Mouse (Mus musculus) neural tube, embryonic 13.5 days (tissue): ENCODE measurements around the gene Zan. TPM values are rescaled to one million over a fixed set of nuclear protein-coding genes. Genes with fewer than 3 reads are reported as not detected.
A peak's percentile ranks its signal among the peaks of the same experiment; 100 is the strongest.
"Not testable (repeated sequence)": the region's sequence is repeated elsewhere in the genome, so short reads cannot be mapped to it uniquely, and the experiment has no call there.

ENCODE experiments used
- ATAC-seq: fragments of 200-750 bp; cut with Nextera tagmentation; 2 replicates; pipeline ENCODE4 v1.8.0; 2017; ENCODE audit warnings: low read depth, mild to moderate bottlenecking, moderate TSS enrichment, moderate library complexity
- H3K27ac ChIP-seq: fragments of 300-500 bp; sonication (generic); replicated peaks from 2 replicates; pipeline ENCODE4 v1.5.1; 2015; ENCODE audit warnings: moderate library complexity, mild to moderate bottlenecking, inconsistent platforms
- H3K27me3 ChIP-seq: fragments of 300-500 bp; sonication (generic); 2 replicates; pipeline ENCODE4 v1.6.1; 2015; ENCODE audit warnings: mild to moderate bottlenecking, inconsistent platforms
- H3K36me3 ChIP-seq: fragments of 300-500 bp; sonication (generic); 2 replicates; pipeline ENCODE4 v1.6.1; 2015; ENCODE audit warnings: mild to moderate bottlenecking, inconsistent platforms
- H3K4me1 ChIP-seq: fragments of 300-500 bp; sonication (generic); replicated peaks from 2 replicates; pipeline ENCODE4 v1.6.1; 2015; ENCODE audit warnings: inconsistent platforms
- H3K4me2 ChIP-seq: fragments of 300-500 bp; sonication (generic); 2 replicates; pipeline ENCODE4 v1.6.1; 2015; ENCODE audit warnings: inconsistent platforms, mild to moderate bottlenecking, moderate library complexity
- H3K4me3 ChIP-seq: fragments of 300-500 bp; sonication (generic); 2 replicates; pipeline ENCODE4 v1.5.1; 2015; ENCODE audit warnings: mild to moderate bottlenecking, inconsistent platforms
- H3K9ac ChIP-seq: fragments of 300-500 bp; sonication (generic); 2 replicates; pipeline ENCODE4 v1.6.1; 2015; ENCODE audit warnings: moderate library complexity, mild to moderate bottlenecking, inconsistent platforms
- H3K9me3 ChIP-seq: fragments of 300-500 bp; sonication (generic); 2 replicates; pipeline ENCODE4 v1.6.1; 2016; ENCODE audit warnings: inconsistent platforms
- WGBS: fragments of 180-500 bp; shearing (Covaris S2); methylation state at CpG from one replicate; pipeline ENCODE4 v1.1.7; 2015; 5-methylcytosine and 5-hydroxymethylcytosine counted together
- polyA plus RNA-seq: library from polyadenylated mRNA; unstranded; fragments of >200 nt; fragmentation: Nextera tagmentation; extraction: Ambion mirVana; gene quantifications from 2 replicates; pipeline ENCODE4 v1.2.1, GENCODE M21; 2015

Gene Zan
- polyA plus RNA-seq, 1 experiment from 2014 or later = 0.08 TPM

DNA sequence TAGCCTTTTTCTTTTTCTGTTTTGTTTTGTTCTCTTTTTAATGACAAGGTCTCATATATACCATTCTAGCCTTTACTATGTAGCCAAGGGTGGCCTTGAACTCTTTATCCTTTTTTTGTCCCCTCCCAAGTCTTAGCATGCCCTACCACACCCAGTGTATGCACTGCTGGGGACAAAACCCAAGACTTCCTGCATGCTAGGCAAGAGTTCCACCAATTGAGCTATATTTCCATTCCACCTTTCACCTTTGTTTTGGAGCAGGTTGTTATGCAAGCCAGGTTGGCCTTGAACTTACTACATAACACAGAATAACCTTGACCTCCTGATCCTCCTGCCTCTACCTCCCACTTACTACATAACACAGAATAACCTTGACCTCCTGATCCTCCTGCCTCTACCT is 31.3 kb downstream of the Zan start:
- Histone ChIP-seq H3K36me3 (no peaks in the 10 kb centered on the region), H3K27me3 (no peaks in the 10 kb centered on the region), H3K9me3 (no peaks in the 10 kb centered on the region), H3K4me2 (no peak overlapping the region), H3K27ac (no peak overlapping the region), H3K4me3 (no peak overlapping the region), H3K9ac (no peak overlapping the region), H3K4me1 (no peaks in the 10 kb centered on the region)
- no peak for ATAC-seq

GRCm38 (mm10) chr5:137440216-137440855 is 36.5 kb downstream of the Zan start:
- no peak overlapping the region for H3K4me2 ChIP-seq

DNA sequence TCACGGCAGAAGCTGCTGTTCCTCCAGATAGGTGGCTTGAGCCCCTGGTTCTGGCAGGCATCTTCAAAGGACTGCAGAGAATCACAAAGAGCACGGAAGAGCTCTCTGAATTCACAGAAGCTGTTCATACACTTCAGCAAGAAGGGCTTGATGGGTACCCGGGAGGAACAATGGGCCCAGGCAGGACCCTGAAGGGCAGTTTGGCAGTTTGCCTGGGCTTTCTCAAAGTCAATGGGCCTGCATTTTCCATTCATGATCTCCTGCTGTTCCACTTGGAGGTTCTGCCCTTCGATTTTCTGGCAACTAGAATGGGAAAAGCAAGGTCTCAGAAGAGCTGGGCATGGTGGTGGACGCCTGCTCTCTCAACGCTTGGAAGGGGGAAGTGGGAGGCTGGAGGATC is 43.0 kb downstream of the Zan start:
- 34% methylated on average over 6 of the region's 6 CpGs for WGBS
- Histone ChIP-seq H3K4me3 (no peak overlapping the region), H3K9ac (no peak overlapping the region), H3K4me1 (peaks cover 8% of the 10 kb centered on the region; the same call in 1 of the 2 replicates), H3K36me3 (no peaks in the 10 kb centered on the region), H3K4me2 (no peak overlapping the region), H3K27ac (0 out of 2 replicates have a peak overlapping the region, but pooled peaks have one; percentile 33), H3K27me3 (no peaks in the 10 kb centered on the region), H3K9me3 (no peaks in the 10 kb centered on the region)
- ATAC-seq = no peak

More at GRCm38 (mm10) chr5:137440216-137440855, 36.5 kb downstream of the Zan start:
- H3K27me3 ChIP-seq = no peaks in the 10 kb centered on the region
- no peak overlapping the region for H3K4me3 ChIP-seq
- no peaks in the 10 kb centered on the region for H3K4me1 ChIP-seq
- 88% methylated on average over 11 of the region's 11 CpGs for WGBS
- H3K27ac ChIP-seq = no peak overlapping the region
- no peaks in the 10 kb centered on the region for H3K36me3 ChIP-seq
- H3K9ac ChIP-seq = no peak overlapping the region
- H3K9me3 ChIP-seq = no peaks in the 10 kb centered on the region
- ATAC-seq = no peak

GRCm38 (mm10) chr5:137430402-137430801 is 46.5 kb downstream of the Zan start:
- H3K9ac ChIP-seq, H3K9me3 ChIP-seq, H3K36me3 ChIP-seq, H3K27ac ChIP-seq, H3K4me3 ChIP-seq, H3K27me3 ChIP-seq, ATAC-seq, H3K4me2 ChIP-seq: not testable (repeated sequence)
- WGBS = 87% methylated on average over 4 of the region's 4 CpGs
- peaks cover 13% of the 10 kb centered on the region; the same call in 1 of the 2 replicates for H3K4me1 ChIP-seq

DNA sequence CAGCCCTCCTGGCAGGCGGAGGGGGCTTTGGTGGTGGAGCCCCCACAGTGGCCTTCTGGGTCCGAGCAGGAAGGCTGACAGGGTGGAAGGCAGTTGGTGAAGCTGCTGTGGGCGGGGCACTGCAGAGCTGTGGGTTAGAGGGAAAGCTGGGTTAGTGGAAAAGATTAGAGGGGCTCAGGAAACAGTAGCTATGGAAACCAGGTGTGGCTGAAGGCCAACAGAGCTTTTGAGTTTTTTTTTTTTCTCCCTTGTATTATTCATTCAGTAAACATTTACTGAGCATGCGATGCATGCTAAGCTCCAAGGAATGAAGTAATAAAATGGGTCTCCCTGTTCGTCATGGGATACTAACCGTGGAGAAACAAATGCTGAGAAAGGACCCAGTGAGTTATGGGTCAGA is 51.2 kb downstream of the Zan start:
- no peak for ATAC-seq
- Histone ChIP-seq H3K27ac (no peak overlapping the region), H3K4me2 (no peak overlapping the region), H3K9me3 (no peaks in the 10 kb centered on the region), H3K27me3 (no peaks in the 10 kb centered on the region), H3K4me1 (0 out of 2 replicates have a peak, but pooled peaks cover 5% of the 10 kb centered on the region), H3K4me3 (no peak overlapping the region), H3K36me3 (no peaks in the 10 kb centered on the region), H3K9ac (no peak overlapping the region)
- WGBS = 63% methylated on average over 6 of the region's 6 CpGs

GRCm38 (mm10) chr5:137419841-137420240 is 57.0 kb downstream of the Zan start:
- Histone ChIP-seq H3K27me3 (no peaks in the 10 kb centered on the region), H3K4me2 (no peak overlapping the region), H3K36me3 (no peaks in the 10 kb centered on the region), H3K27ac (no peak overlapping the region), H3K9me3 (no peaks in the 10 kb centered on the region), H3K4me1 (no peaks in the 10 kb centered on the region), H3K4me3 (no peak overlapping the region), H3K9ac (no peak overlapping the region)
- WGBS = 84% methylated on average over 4 of the region's 4 CpGs
- no peak for ATAC-seq

- 69% methylated on average over 9 of the region's 9 CpGs for WGBS
- no peaks in the 10 kb centered on the region for H3K36me3 ChIP-seq
- no peaks in the 10 kb centered on the region for H3K4me1 ChIP-seq
- ATAC-seq = no peak
- H3K9me3 ChIP-seq = no peaks in the 10 kb centered on the region
- H3K27ac ChIP-seq = no peak overlapping the region
- H3K27me3 ChIP-seq = no peaks in the 10 kb centered on the region
- H3K4me2 ChIP-seq = no peak overlapping the region
- H3K9ac ChIP-seq = no peak overlapping the region
- H3K4me3 ChIP-seq = no peak overlapping the region
These were observed 57.8 kb downstream of the Zan start for GRCm38 (mm10) chr5:137419105-137419504.

DNA sequence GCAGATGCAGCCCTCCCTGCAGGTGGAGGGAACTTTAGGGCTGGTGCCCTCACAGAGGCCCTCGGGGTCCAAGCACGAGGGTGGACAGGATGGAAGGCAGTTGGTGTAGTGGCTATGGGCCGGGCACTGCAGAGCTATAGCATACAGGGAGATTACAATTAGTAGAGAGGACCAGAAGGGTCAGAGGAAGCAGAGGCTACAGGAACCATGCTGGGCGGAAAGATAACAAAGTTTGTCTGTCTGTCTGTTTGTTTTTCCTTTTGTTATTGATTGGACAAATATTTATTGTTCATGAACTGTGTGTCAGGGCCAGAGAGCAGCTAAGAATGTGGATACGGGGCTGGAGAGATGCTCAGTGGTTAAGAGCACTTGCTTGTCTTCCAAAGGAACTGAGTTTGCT is 62.6 kb downstream of the Zan start:
- ATAC-seq = no peak
- Histone ChIP-seq H3K4me2 (no peak overlapping the region), H3K4me1 (no peaks in the 10 kb centered on the region), H3K27me3 (no peaks in the 10 kb centered on the region), H3K9me3 (no peaks in the 10 kb centered on the region), H3K27ac (no peak overlapping the region), H3K4me3 (no peak overlapping the region), H3K9ac (no peak overlapping the region), H3K36me3 (no peaks in the 10 kb centered on the region)
- WGBS = 62% methylated on average over 5 of the region's 5 CpGs

DNA sequence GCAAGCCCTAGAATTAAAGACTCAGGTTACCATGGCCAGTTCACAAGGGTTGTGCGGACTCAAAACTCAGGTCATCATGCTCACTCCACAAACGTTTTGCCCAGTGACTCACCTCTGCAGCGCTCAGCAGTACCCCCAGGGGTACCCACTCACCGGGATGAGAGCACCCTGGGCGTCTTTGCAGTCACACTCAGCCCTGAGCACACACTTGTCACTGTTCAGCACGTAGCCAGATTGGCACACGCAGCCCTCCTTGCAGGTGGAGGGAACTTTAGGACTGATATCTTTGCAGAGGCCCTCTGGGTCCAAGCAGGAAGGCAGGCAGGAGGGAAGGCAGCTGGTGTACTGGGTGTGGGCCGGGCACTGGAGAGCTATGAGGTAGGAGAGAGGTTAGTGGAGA is 65.6 kb downstream of the Zan start:
- 74% methylated on average over 8 of the region's 8 CpGs for WGBS
- Histone ChIP-seq H3K4me1 (peaks cover 8% of the 10 kb centered on the region), H3K27me3 (no peaks in the 10 kb centered on the region), H3K4me2 (no peak overlapping the region), H3K36me3 (no peaks in the 10 kb centered on the region), H3K9me3 (no peaks in the 10 kb centered on the region), H3K4me3 (no peak overlapping the region), H3K27ac (no peak overlapping the region), H3K9ac (no peak overlapping the region)
- ATAC-seq = no peak

DNA sequence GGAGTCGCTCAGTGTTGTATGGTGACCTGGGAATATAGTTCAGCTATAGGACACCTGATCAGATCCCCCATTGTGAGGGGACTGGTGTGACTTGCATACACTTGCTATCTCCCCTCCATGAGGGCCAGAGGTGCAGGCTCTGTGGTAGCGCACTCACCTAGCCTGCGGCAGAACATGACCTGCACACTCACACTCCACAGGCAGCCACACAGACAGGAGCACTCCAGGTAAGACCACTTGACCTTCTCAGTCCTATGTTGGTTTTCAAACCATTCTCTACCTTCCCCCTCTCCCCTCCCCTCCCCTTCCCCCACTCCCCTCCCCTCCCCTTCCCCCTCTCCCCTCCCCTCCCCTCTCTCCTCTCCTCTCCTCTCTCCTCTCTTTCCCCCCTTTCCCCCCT is 66.3 kb downstream of the Zan start:
- Histone ChIP-seq H3K4me2 (no peak overlapping the region), H3K9ac (no peak overlapping the region), H3K4me1 (peaks cover 8% of the 10 kb centered on the region), H3K27ac (no peak overlapping the region), H3K36me3 (no peaks in the 10 kb centered on the region), H3K9me3 (no peaks in the 10 kb centered on the region), H3K4me3 (no peak overlapping the region), H3K27me3 (no peaks in the 10 kb centered on the region)
- no peak for ATAC-seq
- 94% methylated on average over 3 of the region's 3 CpGs for WGBS

DNA sequence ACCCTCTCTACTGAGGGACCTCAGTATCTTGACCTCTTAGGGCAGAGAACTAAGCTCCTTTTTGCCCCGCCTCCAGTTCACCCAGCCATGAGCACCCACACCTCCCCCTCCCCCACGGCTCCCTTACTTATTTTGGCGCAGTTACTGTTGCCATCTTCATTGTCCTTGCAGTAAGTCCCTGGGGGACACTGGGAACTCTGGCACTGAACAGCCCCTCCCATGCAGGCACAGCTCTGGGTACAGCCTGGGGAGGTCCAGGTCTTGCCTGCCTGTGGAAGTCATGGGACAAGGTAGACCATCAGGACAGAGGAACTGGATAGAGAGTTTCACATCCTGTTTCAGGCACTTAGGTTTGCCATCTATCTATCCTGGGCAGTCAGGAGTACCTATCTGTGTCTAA is 66.8 kb downstream of the Zan start:
- H3K4me1 ChIP-seq = peaks cover 8% of the 10 kb centered on the region
- no peak overlapping the region for H3K4me2 ChIP-seq
- 77% methylated on average over 3 of the region's 3 CpGs for WGBS
- no peaks in the 10 kb centered on the region for H3K36me3 ChIP-seq
- no peak overlapping the region for H3K4me3 ChIP-seq
- no peak overlapping the region for H3K27ac ChIP-seq
- H3K9me3 ChIP-seq = no peaks in the 10 kb centered on the region
- no peaks in the 10 kb centered on the region for H3K27me3 ChIP-seq
- ATAC-seq = no peak
- no peak overlapping the region for H3K9ac ChIP-seq

GRCm38 (mm10) chr5:137409451-137409850 is 67.4 kb downstream of the Zan start:
- Histone ChIP-seq H3K4me3 (no peak overlapping the region), H3K27ac (no peak overlapping the region), H3K4me2 (no peak overlapping the region), H3K9me3 (no peaks in the 10 kb centered on the region), H3K9ac (no peak overlapping the region), H3K4me1 (peaks cover 8% of the 10 kb centered on the region), H3K36me3 (no peaks in the 10 kb centered on the region), H3K27me3 (no peaks in the 10 kb centered on the region)
- WGBS = 68% methylated on average over 6 of the region's 6 CpGs
- ATAC-seq = no peak

DNA sequence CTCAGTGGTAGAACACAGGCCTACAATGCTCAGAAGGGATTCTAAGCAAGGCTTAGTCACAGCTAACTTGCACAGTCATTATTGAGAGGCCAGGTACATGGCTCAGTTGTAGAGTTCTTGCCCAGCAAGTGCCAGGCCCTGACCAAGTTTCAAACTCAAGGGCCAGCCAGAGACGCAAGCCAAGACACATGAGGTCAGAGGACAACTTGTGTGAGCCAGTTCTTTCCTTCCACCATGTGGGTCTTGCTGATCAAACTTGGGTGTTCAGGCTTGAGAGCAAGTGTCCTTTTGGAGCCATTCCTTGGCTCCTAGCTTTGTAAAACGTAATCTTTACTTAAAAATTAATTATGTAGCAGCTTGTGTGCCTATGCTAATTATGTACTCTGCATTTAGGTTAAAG is 72.8 kb downstream of the Zan start:
- no peak overlapping the region for H3K9ac ChIP-seq
- no peak for ATAC-seq
- no peaks in the 10 kb centered on the region for H3K9me3 ChIP-seq
- no peak overlapping the region for H3K27ac ChIP-seq
- peaks cover 8% of the 10 kb centered on the region for H3K4me1 ChIP-seq
- H3K4me3 ChIP-seq = no peak overlapping the region
- H3K27me3 ChIP-seq = no peaks in the 10 kb centered on the region
- no peak overlapping the region for H3K4me2 ChIP-seq
- 77% methylated on average over 2 of the region's 2 CpGs for WGBS
- no peaks in the 10 kb centered on the region for H3K36me3 ChIP-seq
